Mouse (Mus musculus): Measurements from ENCODE around the gene Ptp4a2. TPM values are rescaled to one million over a fixed set of nuclear protein-coding genes. Genes with fewer than 3 reads are reported as not detected.

Gene Ptp4a2
- polyA plus RNA-seq, 1 experiment from 2014 or later = 411 TPM

DNA sequence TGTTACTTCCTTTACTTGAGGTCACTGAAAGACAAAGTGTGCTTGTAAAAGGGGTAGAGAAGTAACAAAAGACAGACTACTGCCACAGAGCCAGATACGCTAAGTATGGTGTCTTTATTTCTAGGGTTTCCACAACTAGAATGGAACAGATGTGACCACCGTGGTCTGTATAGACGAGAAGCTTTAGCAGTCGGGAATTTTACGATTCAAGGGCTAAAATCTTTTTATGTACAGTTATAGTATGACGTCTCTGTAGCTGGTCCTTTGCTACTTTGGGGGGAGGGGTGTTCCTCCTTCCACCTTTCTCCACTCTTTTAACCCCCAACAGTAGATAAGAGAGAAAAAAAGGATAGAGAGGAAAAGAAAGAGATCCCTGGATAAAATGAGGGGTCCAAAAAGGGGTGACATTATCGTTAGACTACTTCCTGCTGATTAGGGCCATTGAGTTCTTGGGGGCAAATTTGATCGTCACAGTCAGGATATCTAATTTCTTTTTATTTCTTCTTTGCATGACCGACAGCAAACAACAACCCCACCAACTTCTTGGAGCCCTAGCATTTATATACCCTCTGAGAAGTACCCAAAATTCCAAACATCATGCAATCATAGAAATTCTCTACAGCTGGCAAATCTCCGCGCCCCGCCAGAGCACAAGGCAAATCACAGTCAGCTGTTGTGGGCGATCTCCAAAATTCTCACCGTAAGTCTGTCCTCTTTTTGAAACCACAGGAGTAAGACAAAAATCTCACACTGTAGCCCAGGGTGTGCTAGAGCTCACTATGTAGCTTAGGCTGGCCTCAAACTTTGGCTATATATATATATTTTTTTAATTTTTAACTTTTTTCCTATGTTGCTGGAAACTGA lies 818 bp downstream of the Ptp4a2 start:
- H3K9me3 ChIP-seq = no peaks in the 10 kb centered on the region
- no peak overlapping the region for H3K9ac ChIP-seq
- H3K36me3 ChIP-seq = no peaks in the 10 kb centered on the region
- H3K4me2 ChIP-seq (replicated peaks) = peak overlapping the region; percentile 84
- H3K4me3 ChIP-seq (replicated peaks) = no peak overlapping the region
- ATAC-seq = no peak
- WGBS = 64% methylated on average over 14 of the region's 14 CpGs
- 0 out of 2 replicates have a peak overlapping the region, but pooled peaks have one; percentile 77 for H3K27ac ChIP-seq
- peaks cover 14% of the 10 kb centered on the region; the same call in 1 of the 2 replicates for H3K4me1 ChIP-seq (replicated peaks)
- H3K27me3 ChIP-seq (replicated peaks) = no peaks in the 10 kb centered on the region

DNA sequence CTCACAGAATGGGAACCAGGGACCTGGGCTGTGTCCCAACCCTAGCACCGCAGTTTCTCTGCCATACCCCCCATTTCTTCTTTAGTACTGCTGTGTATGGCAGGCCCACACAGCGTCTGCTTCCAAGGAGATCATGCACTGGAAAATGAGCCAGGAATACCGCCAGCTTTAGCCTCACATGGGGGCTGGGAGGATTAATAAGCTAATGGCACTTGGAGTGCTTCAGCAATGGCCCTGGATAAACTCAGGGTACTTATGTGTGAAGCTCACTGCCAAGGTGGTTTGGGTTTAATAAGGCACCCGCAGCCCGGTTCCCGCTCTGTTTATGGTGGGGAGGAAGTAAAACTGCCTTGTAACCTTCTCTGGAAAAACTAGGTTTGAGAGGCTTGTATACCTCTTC lies 6.6 kb downstream of the Ptp4a2 start:
- no peaks in the 10 kb centered on the region for H3K36me3 ChIP-seq
- peaks cover 21% of the 10 kb centered on the region for H3K4me1 ChIP-seq (replicated peaks)
- no peak overlapping the region for H3K9ac ChIP-seq
- H3K27me3 ChIP-seq (replicated peaks) = no peaks in the 10 kb centered on the region
- 70% methylated on average over 6 of the region's 6 CpGs for WGBS
- no peaks in the 10 kb centered on the region for H3K9me3 ChIP-seq
- H3K4me3 ChIP-seq (replicated peaks) = no peak overlapping the region
- no peak for ATAC-seq
- no peak overlapping the region for H3K4me2 ChIP-seq (replicated peaks)
- no peak overlapping the region for H3K27ac ChIP-seq

DNA sequence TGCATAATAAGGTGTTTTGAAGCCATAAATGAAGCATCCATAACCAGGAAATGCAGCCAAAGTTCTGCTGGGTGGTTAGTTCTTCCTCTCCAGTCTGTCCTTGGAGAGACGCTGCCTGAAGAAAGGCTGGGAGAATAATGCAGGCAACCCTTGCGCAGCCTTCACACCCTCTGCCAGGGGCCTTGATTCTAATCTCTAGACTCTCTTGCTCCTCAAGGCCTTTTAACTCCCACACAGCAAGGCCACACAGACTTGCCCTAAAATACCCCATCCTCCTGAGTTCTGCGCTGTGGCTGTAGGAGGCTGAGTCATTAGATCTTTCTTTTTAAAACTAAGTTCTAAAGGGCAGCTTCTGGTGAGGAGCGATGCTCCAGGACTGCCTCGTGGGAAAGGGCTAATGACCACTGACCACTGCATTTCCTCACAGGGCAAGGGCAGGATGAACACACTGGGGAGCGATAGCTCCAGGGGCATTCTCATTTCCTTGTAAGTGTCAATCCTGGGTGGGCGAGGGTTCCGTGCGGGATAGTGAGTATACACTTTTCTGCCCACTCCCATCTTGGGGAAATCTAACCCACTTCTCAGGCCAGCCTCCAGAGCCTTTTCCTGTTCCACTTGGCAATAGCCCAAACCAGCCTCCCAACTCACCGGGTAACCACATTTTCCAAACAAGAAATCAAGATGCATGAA lies 7.6 kb downstream of the Ptp4a2 start:
- no peak for ATAC-seq
- no peaks in the 10 kb centered on the region for H3K27me3 ChIP-seq (replicated peaks)
- peaks cover 28% of the 10 kb centered on the region for H3K4me1 ChIP-seq (replicated peaks)
- WGBS = 61% methylated on average over 10 of the region's 10 CpGs
- peak overlapping the region; percentile 96 for H3K27ac ChIP-seq
- H3K9me3 ChIP-seq = no peaks in the 10 kb centered on the region
- H3K9ac ChIP-seq = 0 out of 2 replicates have a peak overlapping the region, but pooled peaks have one; percentile 20
- H3K4me3 ChIP-seq (replicated peaks) = no peak overlapping the region
- no peaks in the 10 kb centered on the region for H3K36me3 ChIP-seq
- H3K4me2 ChIP-seq (replicated peaks) = no peak overlapping the region

DNA sequence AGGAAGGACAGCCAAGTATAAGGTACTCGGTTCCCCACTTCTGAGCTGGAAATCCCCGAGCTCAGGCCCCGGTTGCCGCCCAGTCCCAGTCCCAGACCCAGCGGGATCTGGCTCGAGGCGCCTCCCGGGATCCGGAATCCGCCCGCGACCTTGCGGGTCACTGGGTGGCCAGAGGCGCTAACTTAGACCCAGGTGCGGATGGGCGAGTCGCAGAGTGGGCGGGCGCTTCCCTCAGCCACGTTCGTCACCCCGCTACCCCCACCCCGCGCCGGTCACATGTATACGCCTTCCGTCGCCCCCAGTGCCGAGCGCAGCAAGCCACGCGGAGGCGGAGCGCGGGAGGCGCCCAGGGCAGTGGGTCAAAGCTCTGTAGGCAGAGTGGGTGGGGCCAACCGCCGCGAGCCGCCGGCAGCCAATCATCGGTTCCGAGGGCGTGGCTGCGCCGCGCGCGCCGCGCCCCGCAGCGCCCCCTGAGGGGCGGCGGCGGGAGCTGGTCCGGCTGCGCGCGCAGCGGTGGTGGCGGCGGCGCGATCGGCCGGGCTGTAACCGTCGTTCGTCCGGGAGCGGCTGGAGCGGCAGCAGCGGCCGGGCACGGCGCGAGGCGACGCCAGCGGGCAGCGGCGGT lies 8.8 kb downstream of the Ptp4a2 start:
- Histone ChIP-seq H3K9ac (peak overlapping the region; percentile 95), H3K27ac (peak overlapping the region; percentile 97), H3K4me2 (replicated peaks) (peak overlapping the region; percentile 81), H3K27me3 (replicated peaks) (no peaks in the 10 kb centered on the region), H3K4me1 (replicated peaks) (peaks cover 34% of the 10 kb centered on the region), H3K36me3 (no peaks in the 10 kb centered on the region), H3K4me3 (replicated peaks) (peak overlapping the region; percentile 91), H3K9me3 (no peaks in the 10 kb centered on the region)
- ATAC-seq = peak; percentile 97
- WGBS = under 1% methylated on average over 77 of the region's 83 CpGs

DNA sequence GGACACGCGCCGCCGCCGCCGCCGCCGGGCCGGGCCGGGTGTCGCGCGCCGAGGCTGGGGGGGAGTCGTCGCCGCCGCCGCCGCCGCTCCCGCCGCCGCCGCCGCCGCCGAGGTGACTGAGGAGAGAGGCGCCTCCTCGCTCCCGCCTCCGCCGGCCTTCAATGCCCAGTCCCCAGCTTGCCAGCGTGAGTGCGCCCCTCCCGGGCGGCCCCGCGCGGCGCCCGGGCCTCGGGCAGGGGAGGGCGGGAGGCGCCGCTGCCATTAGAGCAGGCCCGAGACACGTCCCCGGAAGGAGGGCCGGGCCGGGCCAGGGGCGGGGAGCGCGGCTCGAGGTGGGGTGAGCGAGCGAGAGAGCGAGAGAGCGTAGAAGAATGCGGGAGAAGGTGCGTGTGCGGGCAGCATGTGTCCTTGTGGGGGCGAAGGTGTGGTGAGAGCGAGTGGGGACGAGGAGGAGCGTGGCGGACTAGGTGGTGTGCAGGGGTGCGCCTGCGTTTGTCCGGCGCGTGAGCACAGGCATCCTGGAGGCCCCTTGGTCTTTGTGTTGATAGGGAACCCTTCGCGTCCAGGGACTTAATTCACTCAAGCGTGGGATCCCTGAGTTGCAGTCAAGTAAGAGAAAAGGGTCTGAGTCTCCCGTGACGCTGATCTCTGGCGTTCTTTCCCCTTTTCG lies 9.5 kb downstream of the Ptp4a2 start:
- peak overlapping the region; percentile 97 for H3K27ac ChIP-seq
- H3K36me3 ChIP-seq = no peaks in the 10 kb centered on the region
- H3K27me3 ChIP-seq (replicated peaks) = no peaks in the 10 kb centered on the region
- peak overlapping the region; percentile 91 for H3K4me3 ChIP-seq (replicated peaks)
- H3K4me2 ChIP-seq (replicated peaks) = peak overlapping the region; percentile 51
- H3K4me1 ChIP-seq (replicated peaks) = peaks cover 34% of the 10 kb centered on the region
- H3K9ac ChIP-seq = peak overlapping the region; percentile 95
- no peaks in the 10 kb centered on the region for H3K9me3 ChIP-seq
- under 1% methylated on average over 50 of the region's 79 CpGs for WGBS
- peak; percentile 81 for ATAC-seq

DNA sequence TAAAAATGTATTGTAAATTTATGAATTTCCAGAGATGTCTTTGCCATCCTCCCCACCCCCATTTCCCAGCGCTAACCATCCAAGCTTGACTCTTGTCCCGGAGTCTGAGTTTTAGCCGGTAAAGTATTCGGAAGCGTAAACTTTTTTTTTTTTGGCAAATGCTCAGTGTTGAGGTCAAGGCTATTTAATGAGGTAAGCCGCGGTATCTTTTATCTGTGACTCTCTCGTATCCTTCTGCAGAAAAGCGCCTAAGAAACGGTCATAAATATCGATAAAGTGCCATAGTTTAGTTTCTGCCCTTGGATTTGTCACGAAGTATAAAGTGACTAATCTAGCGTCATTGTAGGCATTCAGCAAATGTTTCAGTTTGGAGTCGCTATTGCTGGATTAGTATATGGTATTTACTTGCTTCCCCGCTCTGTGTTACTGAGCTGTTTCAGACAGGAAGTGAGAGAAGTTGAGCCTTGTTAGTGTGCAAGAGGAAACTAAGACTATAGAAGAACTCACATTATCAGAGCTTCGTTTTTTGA lies 10.1 kb downstream of the Ptp4a2 start:
- WGBS = under 1% methylated on average over 16 of the region's 16 CpGs
- peak overlapping the region; percentile 51 for H3K4me2 ChIP-seq (replicated peaks)
- no peak for ATAC-seq
- peaks cover 34% of the 10 kb centered on the region for H3K4me1 ChIP-seq (replicated peaks)
- H3K4me3 ChIP-seq (replicated peaks) = peak overlapping the region; percentile 91
- no peaks in the 10 kb centered on the region for H3K27me3 ChIP-seq (replicated peaks)
- H3K9ac ChIP-seq = peak overlapping the region; percentile 95
- no peaks in the 10 kb centered on the region for H3K9me3 ChIP-seq
- peak overlapping the region; percentile 97 for H3K27ac ChIP-seq
- H3K36me3 ChIP-seq = no peaks in the 10 kb centered on the region

DNA sequence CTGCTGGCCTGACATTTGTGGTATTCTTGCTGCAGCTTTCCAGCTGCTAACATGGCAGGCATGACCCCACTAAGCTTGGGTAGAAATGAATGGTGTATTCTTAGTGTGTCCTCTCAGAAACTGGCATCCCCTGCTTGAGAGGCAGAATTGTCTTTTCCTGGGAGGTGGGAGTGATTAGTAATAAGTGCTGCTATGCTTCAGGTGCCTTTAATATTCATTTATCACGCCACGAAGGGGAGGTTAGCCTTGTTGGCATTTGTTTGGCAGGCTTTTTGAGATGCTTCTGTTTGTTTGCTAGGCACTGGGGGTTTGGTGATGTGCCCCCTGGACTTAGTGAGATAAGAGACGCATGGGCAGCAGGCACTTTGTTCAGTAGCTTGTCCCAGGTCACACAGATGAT lies 11.3 kb downstream of the Ptp4a2 start:
- Histone ChIP-seq H3K9ac (no peak overlapping the region; the same call in 1 of the 2 replicates), H3K27ac (no peak overlapping the region)
- WGBS = 48% methylated on average over 3 of the region's 3 CpGs

DNA sequence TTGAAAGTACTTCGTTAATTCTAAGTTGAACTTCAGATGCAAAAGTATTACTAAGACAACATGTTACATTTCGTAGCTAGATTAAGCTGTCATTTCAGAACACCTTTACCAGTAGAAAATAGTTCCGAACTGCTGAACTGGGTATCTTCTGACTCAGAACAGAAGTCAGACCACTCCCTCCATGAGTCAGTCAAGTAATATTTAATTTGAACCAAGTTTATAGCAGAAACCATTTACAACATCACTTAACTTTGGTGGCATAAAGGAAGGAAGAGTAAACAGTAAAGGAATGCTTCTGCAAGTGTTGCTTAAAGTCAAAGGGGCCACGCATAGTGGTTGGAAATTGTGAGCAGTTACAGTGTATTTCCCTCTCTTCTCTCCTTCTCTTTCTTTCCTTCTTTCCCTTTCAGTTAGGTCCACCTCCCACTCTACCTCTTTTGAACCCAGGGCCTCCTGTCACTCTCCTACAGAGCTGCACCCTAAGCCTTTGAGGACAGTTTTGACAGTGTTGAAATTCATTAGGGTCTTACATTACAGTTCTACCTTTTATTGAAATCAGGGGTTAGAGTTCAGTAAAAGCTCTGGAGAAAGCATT lies 12.3 kb downstream of the Ptp4a2 start:
- no peaks in the 10 kb centered on the region for H3K9me3 ChIP-seq
- H3K27me3 ChIP-seq (replicated peaks) = no peaks in the 10 kb centered on the region
- no peak overlapping the region for H3K9ac ChIP-seq
- 0 out of 2 replicates have a peak overlapping the region, but pooled peaks have one; percentile 0 for H3K27ac ChIP-seq
- H3K36me3 ChIP-seq = no peaks in the 10 kb centered on the region
- no peak overlapping the region for H3K4me3 ChIP-seq (replicated peaks)
- H3K4me2 ChIP-seq (replicated peaks) = peak overlapping the region; percentile 51
- peaks cover 29% of the 10 kb centered on the region for H3K4me1 ChIP-seq (replicated peaks)
- 54% methylated on average over 4 of the region's 4 CpGs for WGBS
- no peak for ATAC-seq

More for the DNA sequence above, 11.3 kb downstream of the Ptp4a2 start:
- peak overlapping the region; percentile 91 for H3K4me3 ChIP-seq (replicated peaks)
- H3K4me2 ChIP-seq (replicated peaks) = peak overlapping the region; percentile 51
- H3K4me1 ChIP-seq (replicated peaks) = peaks cover 34% of the 10 kb centered on the region
- H3K36me3 ChIP-seq = no peaks in the 10 kb centered on the region
- no peaks in the 10 kb centered on the region for H3K9me3 ChIP-seq
- H3K27me3 ChIP-seq (replicated peaks) = no peaks in the 10 kb centered on the region
- no peak for ATAC-seq

DNA sequence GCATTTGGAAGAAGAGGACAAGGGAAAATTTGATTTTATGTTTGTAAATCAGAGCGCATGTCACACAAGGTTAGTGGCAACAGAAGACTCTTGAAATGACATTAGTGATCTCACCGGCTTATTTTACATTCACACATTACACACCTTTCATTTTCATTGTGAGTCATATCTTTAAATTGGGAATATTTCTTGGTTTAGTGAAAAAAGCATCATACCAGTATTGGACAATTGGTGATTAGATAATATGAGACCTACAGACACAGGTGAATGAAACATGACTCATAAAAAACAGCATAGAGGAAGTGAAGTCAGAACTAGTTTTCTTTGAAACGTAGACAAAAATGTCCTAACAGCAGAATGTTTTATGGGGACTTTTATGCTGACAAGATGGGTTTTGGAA lies 16.6 kb downstream of the Ptp4a2 start:
- 77% methylated on average over 3 of the region's 3 CpGs for WGBS
- peaks cover 16% of the 10 kb centered on the region for H3K4me1 ChIP-seq (replicated peaks)
- no peaks in the 10 kb centered on the region for H3K36me3 ChIP-seq
- H3K9me3 ChIP-seq = no peaks in the 10 kb centered on the region
- no peak overlapping the region for H3K9ac ChIP-seq
- H3K4me3 ChIP-seq (replicated peaks) = no peak overlapping the region
- ATAC-seq = no peak
- H3K27ac ChIP-seq = no peak overlapping the region
- no peak overlapping the region for H3K4me2 ChIP-seq (replicated peaks)
- no peaks in the 10 kb centered on the region for H3K27me3 ChIP-seq (replicated peaks)

DNA sequence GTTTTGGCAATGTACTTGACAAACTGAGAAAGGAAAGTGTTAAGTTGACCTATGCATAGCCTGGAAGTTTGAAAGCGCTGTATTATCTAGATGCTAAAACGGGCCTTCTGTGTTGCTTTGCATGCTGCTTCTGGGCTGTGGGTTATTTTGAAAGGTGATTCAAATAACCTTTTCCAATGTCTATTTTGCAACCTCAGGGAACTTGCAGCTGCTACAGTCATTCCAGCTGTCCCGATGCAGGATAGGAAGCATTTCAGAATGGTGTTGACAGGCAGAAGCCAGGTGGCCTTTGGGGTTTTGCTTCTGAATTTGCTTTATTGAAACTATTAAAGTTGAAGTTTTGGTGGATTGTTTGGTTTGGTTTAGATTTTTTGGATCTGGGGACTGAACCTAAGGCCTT lies 17.1 kb downstream of the Ptp4a2 start:
- no peaks in the 10 kb centered on the region for H3K9me3 ChIP-seq
- no peaks in the 10 kb centered on the region for H3K27me3 ChIP-seq (replicated peaks)
- H3K4me2 ChIP-seq (replicated peaks) = no peak overlapping the region
- H3K36me3 ChIP-seq = no peaks in the 10 kb centered on the region
- H3K4me3 ChIP-seq (replicated peaks) = no peak overlapping the region
- H3K4me1 ChIP-seq (replicated peaks) = peaks cover 13% of the 10 kb centered on the region
- no peak for ATAC-seq
- no peak overlapping the region for H3K9ac ChIP-seq
- no peak overlapping the region for H3K27ac ChIP-seq
- WGBS = 72% methylated on average over 3 of the region's 3 CpGs

DNA sequence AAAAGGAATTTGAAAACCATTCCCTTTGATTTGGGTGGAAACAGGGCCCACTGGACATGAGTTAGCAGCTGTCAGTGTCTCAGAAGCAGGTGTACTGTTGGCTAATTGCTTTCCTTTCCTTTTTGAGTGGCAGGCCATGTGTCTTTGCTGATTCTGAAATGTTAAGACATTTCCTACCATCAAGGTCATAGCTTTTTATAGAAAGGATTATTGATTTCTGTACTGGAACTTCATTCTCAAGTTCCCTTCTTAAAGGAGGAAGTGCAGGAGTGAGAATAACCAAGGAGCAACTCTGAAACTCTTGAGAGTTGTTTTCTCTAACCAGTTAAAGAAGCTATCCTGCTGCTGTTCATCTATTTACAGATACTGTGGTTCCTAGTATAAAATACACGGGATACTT lies 18.8 kb downstream of the Ptp4a2 start:
- Histone ChIP-seq H3K4me3 (replicated peaks) (no peak overlapping the region), H3K4me2 (replicated peaks) (no peak overlapping the region), H3K27me3 (replicated peaks) (no peaks in the 10 kb centered on the region), H3K4me1 (replicated peaks) (peaks cover 5% of the 10 kb centered on the region; the same call in 1 of the 2 replicates), H3K9me3 (no peaks in the 10 kb centered on the region), H3K9ac (no peak overlapping the region), H3K36me3 (no peaks in the 10 kb centered on the region), H3K27ac (no peak overlapping the region)
- WGBS = 48% methylated on average over 1 of the region's 1 CpGs
- no peak for ATAC-seq
